Comparison of ENCODE assay signal across 8 mouse cellular contexts in genomic region chr11:95585684-95586083, GRCm38 (mm10). TPM values are rescaled to one million over a fixed set of nuclear protein-coding genes. Genes with fewer than 3 reads are reported as not detected.
A peak's percentile ranks its signal among the peaks of the same experiment; 100 is the strongest.
DNase-seq lines count a peak whose midpoint lies in the region; ATAC-seq lines count a peak whose summit lies in the region.

No protein-coding gene starts in this region.

- ATAC-seq in lung, embryonic 16.5 days (ENCODE audit: low read depth), result no peak
- no peak for ATAC-seq in forebrain, embryonic 14.5 days
- no peak; the same call in 1 of the 2 replicates for ATAC-seq in limb, embryonic 12.5 days (ENCODE audit: insufficient number of reproducible peaks, insufficient read depth, low FRiP score, low TSS enrichment, low read depth)
- no peak for ATAC-seq in neural tube, embryonic 15.5 days (ENCODE audit: low FRiP score)
- ATAC-seq in erythroblast, adult 5-6 weeks (replicated peaks; ENCODE audit: low FRiP score, poor library complexity, severe bottlenecking), result no peak

- H3K9ac ChIP-seq in lung, embryonic 16.5 days (ENCODE audit: low read length), result no peak overlapping the region
- H3K9ac ChIP-seq in forebrain, embryonic 14.5 days (ENCODE audit: low read length), result no peak overlapping the region
- H3K9ac ChIP-seq in limb, embryonic 12.5 days (replicated peaks), result peak overlapping the region; percentile 27
- peak overlapping the region; percentile 59; the same call in 1 of the 2 replicates for H3K9ac ChIP-seq in neural tube, embryonic 15.5 days (replicated peaks)

- H3K27ac ChIP-seq in lung, embryonic 16.5 days (ENCODE audit: low read length), result no peak overlapping the region
- no peak overlapping the region for H3K27ac ChIP-seq in forebrain, embryonic 14.5 days (ENCODE audit: low read depth, low read length)
- H3K27ac ChIP-seq in limb, embryonic 12.5 days, result no peak overlapping the region
- H3K27ac ChIP-seq in neural tube, embryonic 15.5 days (replicated peaks), result no peak overlapping the region

- H3K4me3 ChIP-seq in lung, embryonic 16.5 days (ENCODE audit: low read length), result peak overlapping the region; percentile 46
- peak overlapping the region; percentile 34 for H3K4me3 ChIP-seq in forebrain, embryonic 14.5 days (ENCODE audit: low read depth, low read length)
- H3K4me3 ChIP-seq in limb, embryonic 12.5 days (replicated peaks), result peak overlapping the region; percentile 48
- peak overlapping the region; percentile 51 for H3K4me3 ChIP-seq in neural tube, embryonic 15.5 days (replicated peaks)

- no peaks in the 10 kb centered on the region for H3K9me3 ChIP-seq in lung, embryonic 16.5 days (ENCODE audit: control insufficient read depth, low read length)
- no peaks in the 10 kb centered on the region for H3K9me3 ChIP-seq in forebrain, embryonic 14.5 days (replicated peaks; ENCODE audit: control insufficient read depth, low read length)
- no peaks in the 10 kb centered on the region for H3K9me3 ChIP-seq in limb, embryonic 12.5 days
- no peaks in the 10 kb centered on the region for H3K9me3 ChIP-seq in neural tube, embryonic 15.5 days (replicated peaks)

- no peaks in the 10 kb centered on the region for H3K36me3 ChIP-seq in lung, embryonic 16.5 days (ENCODE audit: control insufficient read depth, insufficient read depth, low read length)
- no peaks in the 10 kb centered on the region for H3K36me3 ChIP-seq in forebrain, embryonic 14.5 days (ENCODE audit: control insufficient read depth, insufficient read depth, low read length)
- H3K36me3 ChIP-seq in limb, embryonic 12.5 days, result no peaks in the 10 kb centered on the region
- H3K36me3 ChIP-seq in neural tube, embryonic 15.5 days, result no peaks in the 10 kb centered on the region

- under 1% methylated on average over 15 of the region's 15 CpGs for WGBS in lung, embryonic 16.5 days
- WGBS in forebrain, embryonic 14.5 days, result under 1% methylated on average over 15 of the region's 15 CpGs
- WGBS in limb, embryonic 12.5 days, result 3% methylated on average over 15 of the region's 15 CpGs
- WGBS in neural tube, embryonic 15.5 days, result 3% methylated on average over 15 of the region's 15 CpGs

- H3K27me3 ChIP-seq in lung, embryonic 16.5 days (ENCODE audit: control insufficient read depth, insufficient read depth, low read depth, low read length), result peaks cover 76% of the 10 kb centered on the region
- peaks cover 71% of the 10 kb centered on the region for H3K27me3 ChIP-seq in forebrain, embryonic 14.5 days (replicated peaks; ENCODE audit: control insufficient read depth, insufficient read depth, low read length)
- H3K27me3 ChIP-seq in limb, embryonic 12.5 days, result peaks cover 86% of the 10 kb centered on the region
- peaks cover 53% of the 10 kb centered on the region for H3K27me3 ChIP-seq in neural tube, embryonic 15.5 days (replicated peaks)

- H3K4me2 ChIP-seq in lung, embryonic 16.5 days (ENCODE audit: low read depth, low read length), result peak overlapping the region; percentile 83
- H3K4me2 ChIP-seq in forebrain, embryonic 14.5 days (ENCODE audit: low read length), result peak overlapping the region; percentile 77
- peak overlapping the region; percentile 87 for H3K4me2 ChIP-seq in limb, embryonic 12.5 days
- H3K4me2 ChIP-seq in neural tube, embryonic 15.5 days, result peak overlapping the region; percentile 93

- peaks cover 27% of the 10 kb centered on the region for H3K4me1 ChIP-seq in lung, embryonic 16.5 days (replicated peaks; ENCODE audit: control insufficient read depth, insufficient read depth, low read length)
- H3K4me1 ChIP-seq in forebrain, embryonic 14.5 days (ENCODE audit: control insufficient read depth, insufficient read depth, low read length), result peaks cover 21% of the 10 kb centered on the region
- H3K4me1 ChIP-seq in limb, embryonic 12.5 days (replicated peaks), result peaks cover 86% of the 10 kb centered on the region
- H3K4me1 ChIP-seq in neural tube, embryonic 15.5 days, result peaks cover 47% of the 10 kb centered on the region

- DNase-seq in lung, postnatal 25 days (ENCODE audit: low spot score), result no peak
- DNase-seq in forebrain, embryonic 14.5 days (ENCODE audit: low spot score), result no peak
- no peak for DNase-seq in spleen, postnatal 4 days (ENCODE audit: low spot score in 2 of 2)
- no peak for DNase-seq in ovary, postnatal 14 days (ENCODE audit: low spot score)

RNA-seq across cellular contexts. Expression of gene Ngfr, which starts 1.9 kb away (rescaled TPM):
- polyA plus RNA-seq in lung, embryonic 16.5 days (2015; fragmentation: Nextera tagmentation; extraction: Ambion mirVana), result 4.3 and 4.6 TPM in 2 replicates
- 5.0 and 7.8 TPM in 2 replicates for polyA plus RNA-seq in forebrain, embryonic 14.5 days (2014; fragmentation: Nextera tagmentation; extraction: Ambion mirVana)
- polyA plus RNA-seq in limb, embryonic 12.5 days (2016; fragmentation: Nextera tagmentation; extraction: Ambion mirVana), result 24.3 and 26.7 TPM in 2 replicates
- polyA plus RNA-seq in neural tube, embryonic 15.5 days (2015; fragmentation: Nextera tagmentation; extraction: Ambion mirVana), result 69.1 and 69.3 TPM in 2 replicates
- total RNA-seq in erythroblast, adult 5-6 weeks (2015; ENCODE audit: low replicate concordance), result not detected in 2 replicates
- not detected in 2 replicates for total RNA-seq in erythroblast, adult 5-6 weeks (2017; ENCODE audit: low replicate concordance)

Comparison
In these comparisons a context has a peak if more than half of its experiments do, and no peak if none do; other contexts are left out.
1. H3K9ac ChIP-seq: peak in limb, embryonic 12.5 days (single experiment) and neural tube, embryonic 15.5 days (single experiment); none in lung, embryonic 16.5 days (single experiment) and forebrain, embryonic 14.5 days (single experiment).
2. Peak in every context shown above with its lines, with median percentiles within 50 percentile points of each other: H3K4me2 ChIP-seq and H3K4me3 ChIP-seq.